Mouse (Mus musculus): Measurements from ENCODE around the gene Mrtfb.

DNA sequence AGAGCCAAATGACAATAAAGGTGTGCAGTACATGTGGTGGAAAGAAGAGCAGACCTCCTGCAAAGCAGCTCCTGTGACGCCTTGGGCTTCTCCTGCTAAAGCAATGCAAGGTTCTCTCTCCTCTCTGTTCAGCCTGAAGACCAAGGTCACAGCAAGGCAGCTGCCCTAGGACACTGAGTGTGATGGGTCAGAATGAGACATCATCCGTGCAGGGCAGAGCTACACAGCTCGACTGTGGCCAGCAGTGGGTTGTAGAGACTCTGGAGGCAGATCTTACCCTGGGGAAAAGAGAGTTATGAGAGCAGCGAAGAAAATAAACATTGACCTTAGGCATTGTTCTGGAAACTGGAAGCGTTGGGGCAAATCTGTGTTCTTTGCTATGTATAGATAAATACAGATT, 98.2 kb downstream of the Mrtfb start:
- no peak for TF ChIP-seq POLR2A (IDR thresholded peaks at IDR 0.05; ENCODE audit: borderline replicate concordance, low read depth, low read length)
- TF ChIP-seq CTCF (IDR thresholded peaks at IDR 0.05; ENCODE audit: low read depth, low read length), result no peak

Measured in bone marrow macrophage, adult 2 months (primary cell).